Mouse (Mus musculus): Measurements from ENCODE around the gene Ciao1. TPM values are rescaled to one million over a fixed set of nuclear protein-coding genes. Genes with fewer than 3 reads are reported as not detected.

Gene Ciao1
- polyA plus RNA-seq, 1 experiment from 2014 or later: 67.9 TPM

DNA sequence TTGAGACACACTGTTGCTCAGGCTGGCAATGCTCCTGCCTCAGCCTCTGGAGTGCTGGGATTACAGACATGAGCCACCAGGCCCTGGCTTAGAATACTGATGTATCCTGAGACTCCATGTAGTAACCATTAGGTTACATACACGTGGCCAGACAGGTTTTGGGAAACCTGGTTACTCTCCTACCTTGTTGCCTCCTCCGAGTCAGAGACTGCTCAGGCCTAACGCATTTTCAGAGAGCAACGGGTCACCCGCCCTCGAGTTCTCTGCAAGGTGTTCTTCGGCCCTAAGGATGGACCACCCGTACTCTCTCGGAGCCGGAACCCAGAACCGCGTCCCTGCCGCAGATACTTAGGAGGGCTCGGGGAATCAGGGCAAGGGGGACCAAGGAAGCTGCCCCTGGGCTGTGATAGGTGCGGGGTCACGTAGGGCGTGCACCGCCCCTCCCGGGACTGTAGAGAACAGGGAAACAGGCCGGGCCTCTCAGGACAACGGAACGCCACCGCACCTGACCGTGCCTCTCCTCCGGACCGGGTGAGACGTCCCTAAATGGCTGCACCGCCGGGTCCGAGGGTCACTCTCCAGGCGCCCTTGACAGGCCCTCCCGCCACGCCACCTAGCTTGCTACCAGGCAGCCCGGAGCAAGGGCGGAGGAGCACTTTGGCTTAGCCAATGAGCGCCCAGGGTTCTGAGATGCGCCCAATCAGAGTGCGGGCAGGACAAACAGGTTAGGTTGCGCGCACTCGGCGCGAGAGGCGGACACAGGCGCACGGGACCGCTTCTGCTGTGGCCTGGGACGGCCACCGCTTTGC, 22.1 kb upstream of the Ciao1 start, which contains the start of gene Stard7:
Stard7 (plus strand) TSS at position 728 of the 809 bp plus-strand sequence.
- peak within 1 kb of the TSS; percentile 77 for H3K9ac ChIP-seq
- WGBS: under 1% methylated on average over 48 of the region's 49 CpGs
- H3K9me3 ChIP-seq: no peaks in the 10 kb centered on the region
- peak; percentile 99 for ATAC-seq (ENCODE audit: borderline replicate concordance, extremely low read depth, low FRiP score, low TSS enrichment)
- H3K27me3 ChIP-seq: no peaks in the 10 kb centered on the region
- peak within 1 kb of the TSS; percentile 96 for H3K27ac ChIP-seq
- H3K4me2 ChIP-seq: peak within 1 kb of the TSS; percentile 74
- peaks cover 4% of the 10 kb centered on the region for H3K4me1 ChIP-seq
- no peaks in the 10 kb centered on the region for H3K36me3 ChIP-seq
- H3K4me3 ChIP-seq: peak within 1 kb of the TSS; percentile 81

DNA sequence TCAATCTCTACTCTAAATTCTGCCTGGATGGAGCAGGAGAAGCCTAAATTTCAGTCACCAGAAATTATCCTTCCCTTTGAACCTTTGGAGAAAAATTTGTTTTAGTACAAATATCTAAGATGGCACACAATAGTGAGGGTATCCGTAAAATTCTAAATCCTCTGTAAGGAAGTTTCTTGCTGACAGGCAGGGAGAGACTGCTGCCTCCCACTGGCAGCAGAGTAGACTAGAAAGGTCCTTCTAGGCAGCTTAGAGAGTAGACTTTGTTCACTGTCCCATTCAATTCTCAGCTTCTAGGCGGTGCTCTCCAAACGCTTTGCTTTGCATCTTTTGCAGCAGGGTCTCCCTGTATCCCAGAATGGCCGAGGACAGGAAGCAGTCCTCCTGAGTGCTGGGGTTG, 20.2 kb upstream of the Ciao1 start:
- Histone ChIP-seq H3K27ac (no peak overlapping the region), H3K36me3 (no peaks in the 10 kb centered on the region), H3K4me2 (no peak overlapping the region), H3K4me3 (no peak overlapping the region), H3K4me1 (peaks cover 4% of the 10 kb centered on the region), H3K9ac (no peak overlapping the region), H3K9me3 (no peaks in the 10 kb centered on the region), H3K27me3 (no peaks in the 10 kb centered on the region)
- no peak for ATAC-seq (ENCODE audit: borderline replicate concordance, extremely low read depth, low FRiP score, low TSS enrichment)
- 54% methylated on average over 4 of the region's 4 CpGs for WGBS

DNA sequence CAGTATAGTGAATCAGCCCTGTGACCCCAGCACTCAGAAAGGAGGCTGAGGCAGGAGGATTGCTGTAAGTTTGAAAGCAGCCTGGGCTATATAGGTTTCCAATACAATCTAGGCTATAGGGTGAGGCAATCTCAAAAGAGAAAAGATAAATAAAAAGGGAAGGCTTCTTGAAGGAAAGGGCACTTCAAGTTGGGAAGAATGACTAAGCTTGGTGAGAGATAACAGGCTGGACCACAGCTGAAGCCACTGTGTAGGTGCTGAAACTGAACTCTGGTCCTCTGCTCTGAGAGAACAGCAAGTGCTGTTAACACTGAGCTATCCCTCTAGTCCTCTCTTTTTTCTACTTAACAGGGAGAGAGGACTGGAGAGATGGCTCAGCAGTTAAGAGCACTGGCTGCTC, 14.9 kb upstream of the Ciao1 start:
- Histone ChIP-seq H3K27me3 (no peaks in the 10 kb centered on the region), H3K9me3 (no peaks in the 10 kb centered on the region), H3K4me2 (no peak overlapping the region), H3K4me3 (no peak overlapping the region), H3K9ac (no peak overlapping the region), H3K36me3 (peaks cover 16% of the 10 kb centered on the region), H3K27ac (no peak overlapping the region), H3K4me1 (no peaks in the 10 kb centered on the region)
- no peak for ATAC-seq (ENCODE audit: borderline replicate concordance, extremely low read depth, low FRiP score, low TSS enrichment)

DNA sequence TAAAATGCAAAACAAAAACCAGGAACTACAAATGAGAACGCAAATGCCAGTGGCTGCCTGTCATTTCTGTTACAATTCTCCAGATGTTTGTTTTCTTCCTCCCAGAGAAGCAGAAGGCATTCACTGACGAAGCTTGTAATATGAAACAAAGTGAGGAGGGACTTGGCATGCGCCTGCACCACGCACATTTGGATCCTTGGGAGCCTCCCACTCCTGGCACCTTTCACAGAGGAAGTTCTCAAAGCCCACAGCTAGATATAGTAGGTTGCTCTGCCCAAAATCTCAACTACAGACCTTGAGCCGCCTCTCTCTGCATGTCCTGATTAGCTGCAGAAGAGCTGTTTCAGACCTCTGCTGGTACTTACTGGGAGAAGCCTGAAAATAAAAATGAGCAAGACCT, 11.7 kb upstream of the Ciao1 start:
- Histone ChIP-seq H3K9me3 (no peaks in the 10 kb centered on the region), H3K4me1 (no peaks in the 10 kb centered on the region), H3K4me3 (no peak overlapping the region), H3K36me3 (peaks cover 29% of the 10 kb centered on the region), H3K27me3 (no peaks in the 10 kb centered on the region), H3K9ac (no peak overlapping the region), H3K4me2 (no peak overlapping the region), H3K27ac (no peak overlapping the region)
- WGBS: 72% methylated on average over 5 of the region's 5 CpGs
- ATAC-seq (ENCODE audit: borderline replicate concordance, extremely low read depth, low FRiP score, low TSS enrichment): no peak

DNA sequence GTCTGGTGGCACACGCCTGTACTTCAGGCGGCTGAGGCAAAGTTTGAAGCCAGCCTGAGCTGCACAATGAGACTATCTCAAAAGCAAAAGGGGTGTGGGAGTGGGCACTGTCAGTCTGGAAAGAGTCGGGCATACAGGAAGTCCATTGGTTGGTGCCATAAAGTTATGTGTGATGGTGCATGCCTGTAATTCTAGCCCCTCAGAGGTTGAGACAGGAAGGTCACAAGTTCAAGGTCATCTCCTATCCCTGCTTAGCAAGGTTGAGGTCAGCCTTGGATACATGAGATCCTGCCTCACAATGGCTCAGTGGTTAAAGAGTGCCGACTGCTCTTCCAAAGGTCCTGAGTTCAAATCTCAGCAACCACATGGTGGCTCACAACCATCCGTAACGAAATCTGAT, 7.7 kb upstream of the Ciao1 start:
- no peak overlapping the region for H3K9ac ChIP-seq
- H3K4me3 ChIP-seq: no peak overlapping the region
- ATAC-seq (ENCODE audit: borderline replicate concordance, extremely low read depth, low FRiP score, low TSS enrichment): no peak
- H3K4me1 ChIP-seq: no peaks in the 10 kb centered on the region
- H3K27ac ChIP-seq: no peak overlapping the region
- H3K36me3 ChIP-seq: peaks cover 29% of the 10 kb centered on the region
- no peak overlapping the region for H3K4me2 ChIP-seq
- no peaks in the 10 kb centered on the region for H3K27me3 ChIP-seq
- H3K9me3 ChIP-seq: no peaks in the 10 kb centered on the region
- WGBS: 84% methylated on average over 6 of the region's 6 CpGs

DNA sequence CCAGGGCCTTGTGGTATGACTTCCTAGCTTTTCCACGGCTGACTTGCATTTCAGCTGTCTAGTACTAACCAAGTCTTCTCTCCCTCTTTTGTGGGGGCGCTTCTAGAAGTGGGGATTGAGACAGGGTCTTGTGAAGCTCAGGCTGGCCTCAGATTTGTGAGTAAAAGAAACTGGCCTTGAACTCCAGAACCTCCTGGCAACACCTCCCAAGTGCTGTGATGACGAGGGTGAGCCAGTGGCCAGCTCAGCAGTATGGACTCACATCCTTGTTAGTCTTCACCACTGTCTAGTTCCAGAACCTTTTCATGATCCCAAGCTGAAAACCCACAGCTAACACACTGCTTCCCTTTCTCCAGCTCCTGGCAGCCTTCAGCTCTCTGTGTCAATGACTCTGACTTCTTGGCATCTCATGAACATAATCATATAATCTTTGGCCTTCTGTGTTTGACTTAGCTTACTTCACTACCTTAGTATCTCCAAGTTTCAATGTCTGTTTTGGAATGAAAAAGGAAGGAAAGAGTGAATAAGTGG, 7.1 kb upstream of the Ciao1 start:
- Histone ChIP-seq H3K9ac (no peak overlapping the region), H3K27me3 (no peaks in the 10 kb centered on the region), H3K4me2 (no peak overlapping the region), H3K9me3 (no peaks in the 10 kb centered on the region), H3K4me3 (no peak overlapping the region), H3K36me3 (peaks cover 29% of the 10 kb centered on the region), H3K4me1 (peaks cover 2% of the 10 kb centered on the region; the same call in 1 of the 2 replicates), H3K27ac (no peak overlapping the region)
- no peak for ATAC-seq (ENCODE audit: borderline replicate concordance, extremely low read depth, low FRiP score, low TSS enrichment)
- WGBS: 79% methylated on average over 3 of the region's 3 CpGs

DNA sequence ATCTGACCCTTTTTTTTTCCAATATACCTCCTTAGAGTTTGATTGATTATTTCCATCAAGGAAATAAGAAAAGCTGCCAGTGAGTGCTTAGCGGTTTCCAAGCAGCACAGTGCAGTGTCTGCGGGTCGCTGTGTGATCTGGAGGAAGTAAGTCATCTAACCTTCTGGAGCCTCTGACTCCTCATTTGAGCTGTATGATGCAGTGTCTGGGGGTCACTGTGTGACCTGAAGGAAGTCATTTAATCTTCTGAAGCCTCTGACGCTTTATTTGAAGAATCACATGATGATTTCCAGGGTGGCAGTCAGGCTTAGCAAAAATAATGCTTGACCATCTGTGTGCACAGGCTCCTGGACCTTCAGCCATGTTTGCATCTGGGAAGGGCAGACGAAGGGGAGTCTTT, 5.2 kb upstream of the Ciao1 start:
- H3K4me3 ChIP-seq: no peak overlapping the region
- WGBS: 56% methylated on average over 5 of the region's 5 CpGs
- H3K4me2 ChIP-seq: no peak overlapping the region
- H3K27ac ChIP-seq: no peak overlapping the region
- H3K27me3 ChIP-seq: no peaks in the 10 kb centered on the region
- H3K36me3 ChIP-seq: peaks cover 16% of the 10 kb centered on the region
- ATAC-seq (ENCODE audit: borderline replicate concordance, extremely low read depth, low FRiP score, low TSS enrichment): no peak
- peaks cover 14% of the 10 kb centered on the region for H3K4me1 ChIP-seq
- H3K9me3 ChIP-seq: no peaks in the 10 kb centered on the region
- no peak overlapping the region for H3K9ac ChIP-seq

DNA sequence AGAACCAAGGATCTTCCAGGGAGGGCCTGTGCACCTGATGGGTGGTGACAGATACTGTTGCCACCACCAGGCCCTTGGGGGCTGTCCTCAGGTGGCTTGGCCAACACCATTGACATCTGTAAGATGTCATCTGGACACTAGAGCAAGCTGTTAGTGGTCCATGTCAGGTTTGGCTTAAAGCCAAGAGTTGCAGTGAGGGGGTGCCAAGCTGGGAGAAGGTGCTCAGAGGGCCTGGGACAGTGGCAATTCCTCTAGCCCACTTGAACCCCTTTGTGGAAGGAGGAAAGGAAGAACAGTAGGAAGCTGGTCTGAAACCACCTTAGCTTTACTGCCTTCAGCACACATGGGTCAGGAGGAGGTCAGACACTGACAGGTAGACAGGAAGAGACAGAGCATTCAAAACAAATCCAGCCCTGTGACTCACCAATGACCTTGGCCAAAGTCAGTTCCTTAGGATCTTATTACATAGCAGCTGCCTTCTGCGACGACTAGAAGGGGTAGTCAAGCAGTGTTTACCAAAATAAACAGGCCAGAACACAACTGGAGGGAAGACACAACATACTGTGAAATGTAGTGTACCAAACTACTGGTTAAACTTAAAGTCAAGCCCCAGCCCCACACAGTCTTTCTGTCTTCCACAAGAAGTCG, 4.4 kb upstream of the Ciao1 start:
- no peaks in the 10 kb centered on the region for H3K27me3 ChIP-seq
- H3K4me3 ChIP-seq: no peak overlapping the region
- no peaks in the 10 kb centered on the region for H3K9me3 ChIP-seq
- H3K4me2 ChIP-seq: no peak overlapping the region
- H3K9ac ChIP-seq: no peak overlapping the region
- peaks cover 9% of the 10 kb centered on the region for H3K36me3 ChIP-seq
- no peak for ATAC-seq (ENCODE audit: borderline replicate concordance, extremely low read depth, low FRiP score, low TSS enrichment)
- 64% methylated on average over 3 of the region's 3 CpGs for WGBS
- H3K4me1 ChIP-seq: peaks cover 16% of the 10 kb centered on the region
- no peak overlapping the region for H3K27ac ChIP-seq

DNA sequence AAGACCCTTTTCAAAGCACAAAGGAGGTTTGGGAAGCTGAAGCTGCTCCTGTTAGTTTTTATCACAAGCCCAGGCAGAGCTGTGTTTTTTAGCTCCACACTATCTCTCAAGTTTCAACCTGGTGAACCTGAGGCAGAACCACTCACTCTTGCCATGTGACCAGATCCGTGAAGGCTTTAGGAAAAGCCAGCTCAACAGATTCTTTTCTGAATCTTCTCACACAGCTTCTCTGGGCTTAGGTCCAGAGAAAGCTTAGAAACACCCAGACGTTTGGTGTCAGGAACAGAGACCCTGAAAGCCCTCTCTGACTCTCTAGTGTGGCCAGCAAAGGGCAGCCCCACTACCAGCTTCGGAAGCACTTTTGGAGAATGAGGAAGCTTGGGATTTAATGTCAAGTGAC, 3.8 kb upstream of the Ciao1 start:
- no peaks in the 10 kb centered on the region for H3K27me3 ChIP-seq
- H3K9me3 ChIP-seq: no peaks in the 10 kb centered on the region
- peaks cover 21% of the 10 kb centered on the region for H3K4me1 ChIP-seq
- H3K4me2 ChIP-seq: no peak overlapping the region
- no peak overlapping the region for H3K9ac ChIP-seq
- 69% methylated on average over 3 of the region's 3 CpGs for WGBS
- no peak overlapping the region for H3K27ac ChIP-seq
- peaks cover 4% of the 10 kb centered on the region for H3K36me3 ChIP-seq
- ATAC-seq (ENCODE audit: borderline replicate concordance, extremely low read depth, low FRiP score, low TSS enrichment): no peak
- no peak overlapping the region for H3K4me3 ChIP-seq

DNA sequence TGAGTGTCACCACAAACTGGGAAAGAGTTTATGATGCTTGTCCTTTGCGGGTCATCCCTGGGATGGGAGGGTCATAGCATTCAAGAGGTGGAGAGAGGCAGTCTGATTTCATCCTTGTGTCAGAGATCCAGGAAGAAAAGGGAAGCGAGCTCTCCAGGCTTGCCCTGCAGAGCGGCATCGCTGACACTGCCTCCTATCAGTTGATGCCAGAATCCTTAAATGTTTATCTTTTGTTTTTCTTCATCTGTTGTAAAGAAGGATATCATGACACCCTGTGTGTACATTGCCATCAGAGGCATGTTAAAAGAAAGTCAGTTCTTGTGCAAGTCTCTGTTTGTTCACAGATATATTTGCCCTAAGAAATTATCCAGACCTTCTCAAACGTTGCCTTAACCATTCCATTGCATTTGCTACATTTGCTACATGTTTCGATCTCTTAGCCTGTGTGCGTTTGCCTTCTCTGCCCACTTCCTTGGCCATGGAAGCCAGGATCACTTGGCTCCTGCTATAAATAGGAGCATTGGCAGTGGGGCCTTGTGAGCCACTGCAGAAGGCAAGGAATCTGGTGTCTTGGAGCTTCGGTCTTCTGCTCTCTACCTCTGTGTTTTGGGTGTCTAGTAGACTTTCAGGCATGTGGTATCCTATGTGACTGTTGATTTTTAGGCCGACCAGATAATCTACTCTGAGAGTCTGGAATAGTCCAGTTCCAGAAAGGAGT, 2.8 kb upstream of the Ciao1 start:
- peaks cover 10% of the 10 kb centered on the region for H3K36me3 ChIP-seq
- no peak for ATAC-seq (ENCODE audit: borderline replicate concordance, extremely low read depth, low FRiP score, low TSS enrichment)
- no peaks in the 10 kb centered on the region for H3K9me3 ChIP-seq
- no peak overlapping the region for H3K9ac ChIP-seq
- 92% methylated on average over 9 of the region's 9 CpGs for WGBS
- no peak overlapping the region for H3K4me3 ChIP-seq
- H3K4me2 ChIP-seq: no peak overlapping the region
- no peak overlapping the region for H3K27ac ChIP-seq
- H3K27me3 ChIP-seq: no peaks in the 10 kb centered on the region
- peaks cover 24% of the 10 kb centered on the region for H3K4me1 ChIP-seq

DNA sequence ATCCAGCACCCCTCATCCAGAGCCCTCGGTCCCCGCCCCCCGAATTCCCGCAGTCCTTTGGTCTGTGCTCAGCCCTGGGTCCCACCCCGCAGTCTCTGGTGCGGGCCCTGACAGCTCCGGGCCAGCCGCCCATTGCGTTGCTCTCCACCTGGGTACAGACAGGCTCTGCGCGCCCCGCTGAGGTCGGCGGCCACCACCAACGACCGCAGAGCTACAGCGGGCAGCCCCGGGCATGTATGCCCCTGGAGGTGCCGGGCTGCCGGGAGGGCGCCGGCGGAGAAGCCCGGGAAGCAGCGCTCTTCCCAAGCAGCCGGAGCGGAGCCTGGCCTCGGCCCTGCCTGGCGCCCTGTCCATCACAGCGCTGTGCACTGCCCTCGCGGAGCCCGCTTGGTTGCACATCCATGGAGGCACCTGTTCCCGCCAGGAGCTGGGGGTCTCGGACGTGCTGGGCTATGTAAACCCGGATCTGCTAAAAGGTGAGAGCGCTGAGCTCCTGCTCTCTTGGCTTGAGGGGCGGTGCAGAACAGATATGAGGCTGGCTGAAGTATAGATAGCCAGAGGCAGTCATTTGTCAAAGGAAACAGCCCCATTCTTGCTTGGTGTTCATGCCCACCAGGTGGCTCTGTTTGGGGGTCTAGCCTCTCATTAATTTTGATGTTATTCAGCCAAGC, 853 bp upstream of the Ciao1 start:
- Histone ChIP-seq H3K36me3 (peaks cover 29% of the 10 kb centered on the region), H3K9me3 (no peaks in the 10 kb centered on the region), H3K4me2 (peak overlapping the region; percentile 97), H3K4me1 (peaks cover 24% of the 10 kb centered on the region), H3K27me3 (no peaks in the 10 kb centered on the region), H3K9ac (peak overlapping the region; percentile 88), H3K4me3 (peak overlapping the region; percentile 75), H3K27ac (peak overlapping the region; percentile 47)
- ATAC-seq (ENCODE audit: borderline replicate concordance, extremely low read depth, low FRiP score, low TSS enrichment): peak; percentile 53
- WGBS: under 1% methylated on average over 39 of the region's 39 CpGs
